Mouse (Mus musculus) brain, embryonic 14.5 days (tissue): ENCODE data around the gene Sord.

Experiments used
- CTCF ChIP-seq: fragments of 200-500 bp; IDR thresholded peaks from 2 replicates; pipeline ENCODE4 v1.5.1; 2012; ENCODE audit warnings: inconsistent platforms, mild to moderate bottlenecking, moderate library complexity, borderline replicate concordance; ENCODE audit not compliant: insufficient read depth, insufficient read length; ENCODE audit errors: extremely low read depth
- POLR2A ChIP-seq: fragments of 200-500 bp; IDR thresholded peaks from 2 replicates; pipeline ENCODE4 v1.6.1; 2012; ENCODE audit warnings: mild to moderate bottlenecking, inconsistent platforms, borderline replicate concordance; ENCODE audit not compliant: poor library complexity, insufficient read depth, insufficient read length, severe bottlenecking; ENCODE audit errors: extremely low read depth

DNA sequence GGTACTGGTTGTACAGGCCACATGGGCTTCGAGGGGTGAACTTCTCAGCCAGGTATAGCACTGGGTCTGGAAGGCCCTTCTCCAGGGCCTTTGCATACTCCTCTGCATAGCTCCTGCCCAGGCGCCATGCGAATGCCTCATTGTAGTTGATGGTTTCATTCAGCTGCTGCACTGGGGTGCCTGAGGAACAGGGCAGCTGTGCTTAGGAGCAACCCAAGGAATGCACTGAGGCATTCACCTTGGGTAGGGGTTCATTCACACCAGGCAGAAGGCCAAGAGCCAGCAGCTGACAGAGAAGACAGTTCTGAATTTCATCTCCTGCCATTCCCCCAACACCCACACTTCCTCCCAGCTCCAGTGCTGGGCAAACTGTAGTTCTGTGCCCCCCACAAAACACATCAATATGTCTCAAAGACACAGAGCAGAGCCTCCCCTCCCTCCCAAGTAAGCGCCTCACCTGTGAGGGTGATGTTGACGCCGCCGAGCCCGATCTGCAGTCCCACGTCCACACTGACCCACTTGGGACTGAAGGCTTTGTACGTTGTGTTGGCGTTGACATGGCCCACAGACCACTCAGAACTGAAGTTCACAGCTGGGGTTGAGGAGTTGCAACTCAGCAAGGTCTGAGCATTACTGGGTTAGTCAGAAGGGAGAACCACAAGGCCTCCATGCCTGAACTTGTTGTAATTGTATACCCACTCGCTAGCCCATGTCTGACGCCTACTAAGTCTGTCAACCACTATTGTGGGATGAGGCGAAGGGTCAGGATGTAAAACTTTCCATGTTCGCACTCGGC lies 70.7 kb downstream of the Sord start:
- TF ChIP-seq CTCF (no peak), POLR2A (no peak)
